Mouse (Mus musculus): ENCODE data around the gene Mybbp1a. TPM values are rescaled to one million over a fixed set of nuclear protein-coding genes. Genes with fewer than 3 reads are reported as not detected.
"Not testable (repeated sequence)": the region's sequence is repeated elsewhere in the genome, so short reads cannot be mapped to it uniquely, and the experiment has no call there.

Mybbp1a gene
- polyA plus RNA-seq, 1 experiment from 2014 or later: 111 TPM

DNA sequence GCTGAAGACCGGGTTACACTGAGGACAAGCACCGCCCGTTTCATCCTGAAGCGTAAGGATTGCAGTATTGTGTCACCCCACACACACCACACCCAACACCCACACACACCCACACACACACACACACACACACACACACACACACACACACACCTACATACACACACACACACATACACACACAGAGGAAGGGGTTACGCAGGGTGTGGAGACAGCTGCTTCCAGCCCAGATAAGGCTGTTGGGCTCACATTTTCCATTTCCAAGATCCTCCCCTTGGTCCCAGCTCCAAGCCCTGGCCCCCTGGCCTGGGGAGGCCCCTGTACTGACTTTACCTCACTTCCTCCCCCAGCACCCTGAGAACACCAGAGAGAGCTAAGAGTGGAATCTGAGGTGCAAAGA is 24.5 kb upstream of the Mybbp1a start:
- ATAC-seq (ENCODE audit: low FRiP score, low read depth): no peak
- Histone ChIP-seq H3K4me2 (replicated peaks) (no peak overlapping the region), H3K9ac (no peak overlapping the region), H3K27ac (no peak overlapping the region), H3K4me3 (no peak overlapping the region), H3K9me3 (no peaks in the 10 kb centered on the region), H3K4me1 (peaks cover 8% of the 10 kb centered on the region), H3K36me3 (no peaks in the 10 kb centered on the region), H3K27me3 (replicated peaks) (peaks cover 4% of the 10 kb centered on the region; the same call in 1 of the 2 replicates)
- WGBS: 88% methylated on average over 5 of the region's 5 CpGs

GRCm38 (mm10) chr11:72417376-72417775 is 23.8 kb upstream of the Mybbp1a start:
- WGBS: under 1% methylated on average over 4 of the region's 4 CpGs
- no peak for ATAC-seq (ENCODE audit: low FRiP score, low read depth)
- Histone ChIP-seq H3K27me3 (replicated peaks) (no peaks in the 10 kb centered on the region), H3K4me3 (no peak overlapping the region), H3K9me3 (no peaks in the 10 kb centered on the region), H3K9ac (no peak overlapping the region), H3K27ac (no peak overlapping the region), H3K4me1 (peaks cover 6% of the 10 kb centered on the region), H3K4me2 (replicated peaks) (no peak overlapping the region), H3K36me3 (no peaks in the 10 kb centered on the region)

GRCm38 (mm10) chr11:72418227-72418626 is 22.9 kb upstream of the Mybbp1a start:
- WGBS: 47% methylated on average over 8 of the region's 8 CpGs
- Histone ChIP-seq H3K27me3 (replicated peaks) (no peaks in the 10 kb centered on the region), H3K9me3 (no peaks in the 10 kb centered on the region), H3K4me1 (peaks cover 6% of the 10 kb centered on the region), H3K4me2 (replicated peaks) (no peak overlapping the region), H3K4me3 (no peak overlapping the region), H3K36me3 (no peaks in the 10 kb centered on the region), H3K9ac (no peak overlapping the region), H3K27ac (no peak overlapping the region)
- no peak for ATAC-seq (ENCODE audit: low FRiP score, low read depth)

- no peak for ATAC-seq (ENCODE audit: low FRiP score, low read depth)
- Histone ChIP-seq H3K36me3 (no peaks in the 10 kb centered on the region), H3K27ac (no peak overlapping the region), H3K4me2 (replicated peaks) (no peak overlapping the region), H3K27me3 (replicated peaks) (no peaks in the 10 kb centered on the region), H3K4me3 (no peak overlapping the region), H3K4me1 (peaks cover 6% of the 10 kb centered on the region), H3K9me3 (no peaks in the 10 kb centered on the region), H3K9ac (no peak overlapping the region)
- 88% methylated on average over 6 of the region's 6 CpGs for WGBS
These were observed 22.1 kb upstream of the Mybbp1a start for GRCm38 (mm10) chr11:72419006-72419405.

GRCm38 (mm10) chr11:72420460-72421122 is 20.6 kb upstream of the Mybbp1a start:
- no peaks in the 10 kb centered on the region for H3K36me3 ChIP-seq
- no peak overlapping the region for H3K9ac ChIP-seq
- H3K4me1 ChIP-seq: peaks cover 6% of the 10 kb centered on the region
- H3K27ac ChIP-seq: no peak overlapping the region
- H3K9me3 ChIP-seq: no peaks in the 10 kb centered on the region
- H3K4me2 ChIP-seq (replicated peaks): no peak overlapping the region
- no peak overlapping the region for H3K4me3 ChIP-seq
- ATAC-seq (ENCODE audit: low FRiP score, low read depth): no peak
- WGBS: 82% methylated on average over 6 of the region's 6 CpGs
- no peaks in the 10 kb centered on the region for H3K27me3 ChIP-seq (replicated peaks)

DNA sequence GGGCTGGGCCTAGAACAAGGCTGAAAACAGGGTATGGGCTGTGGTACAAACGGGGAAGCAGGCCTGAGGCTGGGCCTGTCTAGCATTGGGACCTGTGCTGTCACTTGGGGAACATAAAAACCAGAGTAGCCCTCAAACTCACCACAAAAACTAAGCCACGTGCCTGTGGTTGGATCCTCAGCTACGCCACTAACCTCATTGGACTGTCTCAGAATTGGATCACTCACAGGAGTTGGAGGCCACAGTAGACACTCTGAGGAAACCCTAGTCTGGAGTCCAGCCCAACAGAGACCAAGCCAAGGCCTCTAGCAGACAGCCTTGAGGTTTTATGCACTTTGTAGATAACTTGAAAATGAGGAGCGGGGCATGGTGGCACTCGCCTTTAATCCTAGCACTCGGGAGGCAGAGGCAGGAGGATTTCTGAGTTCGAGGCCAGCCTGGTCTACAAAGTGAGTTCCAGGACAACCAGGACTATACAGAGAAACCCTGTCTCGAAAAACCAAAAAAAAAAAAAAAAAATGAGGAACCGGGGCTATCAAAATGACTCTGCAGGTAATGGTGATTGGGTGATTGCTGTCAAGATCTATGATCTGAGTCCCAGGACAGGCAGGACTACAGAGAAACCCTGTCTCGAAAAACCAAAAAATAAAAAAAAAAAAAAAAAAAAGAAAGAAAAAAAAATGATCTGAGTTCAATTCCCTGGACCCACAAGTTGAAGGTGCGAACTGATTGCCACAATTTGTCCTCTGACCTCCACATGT is 19.5 kb upstream of the Mybbp1a start:
- H3K36me3 ChIP-seq: no peaks in the 10 kb centered on the region
- 92% methylated on average over 11 of the region's 11 CpGs for WGBS
- no peak for ATAC-seq (ENCODE audit: low FRiP score, low read depth)

GRCm38 (mm10) chr11:72423686-72424085 is 17.5 kb upstream of the Mybbp1a start:
- no peaks in the 10 kb centered on the region for H3K4me1 ChIP-seq
- no peak overlapping the region for H3K27ac ChIP-seq
- H3K9me3 ChIP-seq: no peaks in the 10 kb centered on the region
- no peak for ATAC-seq (ENCODE audit: low FRiP score, low read depth)
- no peaks in the 10 kb centered on the region for H3K36me3 ChIP-seq
- H3K4me3 ChIP-seq: no peak overlapping the region
- WGBS: 86% methylated on average over 4 of the region's 4 CpGs
- no peak overlapping the region for H3K4me2 ChIP-seq (replicated peaks)
- H3K27me3 ChIP-seq (replicated peaks): no peaks in the 10 kb centered on the region
- no peak overlapping the region for H3K9ac ChIP-seq

More for the DNA sequence above, 19.5 kb upstream of the Mybbp1a start:
- Histone ChIP-seq H3K9ac (no peak overlapping the region), H3K27ac (no peak overlapping the region), H3K4me1 (peaks cover 6% of the 10 kb centered on the region), H3K4me2 (replicated peaks) (no peak overlapping the region), H3K4me3 (no peak overlapping the region), H3K27me3 (replicated peaks) (no peaks in the 10 kb centered on the region), H3K9me3 (no peaks in the 10 kb centered on the region)

GRCm38 (mm10) chr11:72425201-72425600 is 16.0 kb upstream of the Mybbp1a start:
- no peaks in the 10 kb centered on the region for H3K36me3 ChIP-seq
- no peak for ATAC-seq (ENCODE audit: low FRiP score, low read depth)
- H3K4me2 ChIP-seq (replicated peaks): no peak overlapping the region
- H3K9me3 ChIP-seq: no peaks in the 10 kb centered on the region
- no peaks in the 10 kb centered on the region for H3K27me3 ChIP-seq (replicated peaks)
- H3K4me1 ChIP-seq: no peaks in the 10 kb centered on the region
- H3K9ac ChIP-seq: no peak overlapping the region
- H3K4me3 ChIP-seq: no peak overlapping the region
- H3K27ac ChIP-seq: no peak overlapping the region

- H3K9ac ChIP-seq: no peak overlapping the region
- no peak overlapping the region for H3K4me2 ChIP-seq (replicated peaks)
- H3K9me3 ChIP-seq: no peaks in the 10 kb centered on the region
- no peaks in the 10 kb centered on the region for H3K36me3 ChIP-seq
- no peak overlapping the region for H3K27ac ChIP-seq
- no peaks in the 10 kb centered on the region for H3K27me3 ChIP-seq (replicated peaks)
- no peak overlapping the region for H3K4me3 ChIP-seq
- no peaks in the 10 kb centered on the region for H3K4me1 ChIP-seq
- no peak for ATAC-seq (ENCODE audit: low FRiP score, low read depth)
These were observed 14.3 kb upstream of the Mybbp1a start for GRCm38 (mm10) chr11:72426884-72427283.

GRCm38 (mm10) chr11:72428694-72429093 is 12.5 kb upstream of the Mybbp1a start:
- Histone ChIP-seq H3K4me3 (no peak overlapping the region), H3K36me3 (no peaks in the 10 kb centered on the region), H3K27me3 (replicated peaks) (no peaks in the 10 kb centered on the region), H3K4me1 (no peaks in the 10 kb centered on the region), H3K4me2 (replicated peaks) (no peak overlapping the region), H3K9me3 (no peaks in the 10 kb centered on the region), H3K27ac (no peak overlapping the region), H3K9ac (no peak overlapping the region)
- ATAC-seq (ENCODE audit: low FRiP score, low read depth): no peak
- WGBS: 5% methylated on average over 5 of the region's 5 CpGs

GRCm38 (mm10) chr11:72429288-72429690 is 11.9 kb upstream of the Mybbp1a start:
- no peaks in the 10 kb centered on the region for H3K27me3 ChIP-seq (replicated peaks)
- peak overlapping the region; percentile 34; the same call in 1 of the 2 replicates for H3K4me2 ChIP-seq (replicated peaks)
- H3K27ac ChIP-seq: no peak overlapping the region
- no peaks in the 10 kb centered on the region for H3K4me1 ChIP-seq
- WGBS: 52% methylated on average over 7 of the region's 7 CpGs
- no peaks in the 10 kb centered on the region for H3K9me3 ChIP-seq
- ATAC-seq (ENCODE audit: low FRiP score, low read depth): peak; percentile 33; the same call in 1 of the 2 replicates
- no peak overlapping the region for H3K4me3 ChIP-seq
- H3K36me3 ChIP-seq: no peaks in the 10 kb centered on the region
- no peak overlapping the region for H3K9ac ChIP-seq

GRCm38 (mm10) chr11:72430311-72431068 is 10.7 kb upstream of the Mybbp1a start:
- not testable (repeated sequence) for H3K4me1 ChIP-seq; H3K27me3 ChIP-seq (replicated peaks); ATAC-seq (ENCODE audit: low FRiP score, low read depth); H3K36me3 ChIP-seq; H3K4me3 ChIP-seq; H3K9ac ChIP-seq; H3K9me3 ChIP-seq; H3K27ac ChIP-seq; H3K4me2 ChIP-seq (replicated peaks)
- 60% methylated on average over 9 of the region's 9 CpGs for WGBS
